Mouse (Mus musculus): ENCODE results near the gene Fryl. TPM values are rescaled to one million over a fixed set of nuclear protein-coding genes. Genes with fewer than 3 reads are reported as not detected.
A peak's percentile ranks its signal among the peaks of the same experiment; 100 is the strongest.

Fryl gene
- total RNA-seq (2021), result 10 to 100 TPM; 52.1 to 54.5 TPM

GRCm38 (mm10) chr5:73256352-73257065, at the start of gene Fryl:
Fryl (minus strand) TSS chr5:73256619.
- DNase-seq (ENCODE audit: extremely low spot score in 1 of 2, low spot score in 2 of 2), result peak; percentile 97 to 99
- intact Hi-C loops (cut with DNase I), result loop anchor here (5.0 kb wide), 1 partner anchor 124 kb away; no protein-coding TSS in a partner anchor

GRCm38 (mm10) chr5:73304507-73304906, 48.1 kb upstream of the Fryl start:
- no peak for DNase-seq (ENCODE audit: extremely low spot score in 1 of 2, low spot score in 2 of 2)
- intact Hi-C loops (cut with DNase I), result no loop called here

GRCm38 (mm10) chr5:73301601-73302307, 45.3 kb upstream of the Fryl start:
- no peak for DNase-seq (ENCODE audit: extremely low spot score in 1 of 2, low spot score in 2 of 2)
- intact Hi-C loops (cut with DNase I), result no loop called here

GRCm38 (mm10) chr5:73295916-73296315, 39.5 kb upstream of the Fryl start:
- no peak for DNase-seq (ENCODE audit: extremely low spot score in 1 of 2, low spot score in 2 of 2)
- intact Hi-C loops (cut with DNase I), result no loop called here

- no peak for DNase-seq (ENCODE audit: extremely low spot score in 1 of 2, low spot score in 2 of 2)
- intact Hi-C loops (cut with DNase I), result no loop called here
Measured at GRCm38 (mm10) chr5:73295016-73295415, 38.6 kb upstream of the Fryl start.

GRCm38 (mm10) chr5:73293458-73293827, 37.0 kb upstream of the Fryl start:
- intact Hi-C loops (cut with DNase I), result loop anchor here (2.0 to 5.0 kb wide), 2 partner anchors 39 to 89 kb away; no protein-coding TSS in a partner anchor
- no peak for DNase-seq (ENCODE audit: extremely low spot score in 1 of 2, low spot score in 2 of 2)

GRCm38 (mm10) chr5:73292502-73293457, 36.4 kb upstream of the Fryl start, which contains the start of gene Ociad1:
Ociad1 (plus strand) TSS chr5:73292784.
- intact Hi-C loops (cut with DNase I), result loop anchor here (2.0 to 5.0 kb wide), 2 partner anchors 38 to 90 kb away; no protein-coding TSS in a partner anchor
- peak; percentile 96 to 97 for DNase-seq (ENCODE audit: extremely low spot score in 1 of 2, low spot score in 2 of 2)

GRCm38 (mm10) chr5:73289900-73290299, 33.5 kb upstream of the Fryl start:
- intact Hi-C loops (cut with DNase I), result loop anchor here (5.0 kb wide), 1 partner anchor 92 kb away; no protein-coding TSS in a partner anchor
- DNase-seq (ENCODE audit: extremely low spot score in 1 of 2, low spot score in 2 of 2), result no peak

- no peak for DNase-seq (ENCODE audit: extremely low spot score in 1 of 2, low spot score in 2 of 2)
- intact Hi-C loops (cut with DNase I), result no loop called here
Measured at GRCm38 (mm10) chr5:73286603-73287002, 30.2 kb upstream of the Fryl start.

GRCm38 (mm10) chr5:73285470-73285978, 29.1 kb upstream of the Fryl start:
- no peak for DNase-seq (ENCODE audit: extremely low spot score in 1 of 2, low spot score in 2 of 2)
- intact Hi-C loops (cut with DNase I), result no loop called here

GRCm38 (mm10) chr5:73284046-73284445, 27.6 kb upstream of the Fryl start:
- intact Hi-C loops (cut with DNase I), result no loop called here
- DNase-seq (ENCODE audit: extremely low spot score in 1 of 2, low spot score in 2 of 2), result no peak

- intact Hi-C loops (cut with DNase I), result no loop called here
- DNase-seq (ENCODE audit: extremely low spot score in 1 of 2, low spot score in 2 of 2), result no peak
Measured at GRCm38 (mm10) chr5:73280567-73280850, 24.1 kb upstream of the Fryl start.

GRCm38 (mm10) chr5:73279732-73280566, 23.5 kb upstream of the Fryl start:
- intact Hi-C loops (cut with DNase I), result no loop called here
- DNase-seq (ENCODE audit: extremely low spot score in 1 of 2, low spot score in 2 of 2), result no peak

- no peak for DNase-seq (ENCODE audit: extremely low spot score in 1 of 2, low spot score in 2 of 2)
- intact Hi-C loops (cut with DNase I), result no loop called here
Measured at GRCm38 (mm10) chr5:73279190-73279589, 22.8 kb upstream of the Fryl start.

GRCm38 (mm10) chr5:73274941-73275340, 18.5 kb upstream of the Fryl start:
- no peak for DNase-seq (ENCODE audit: extremely low spot score in 1 of 2, low spot score in 2 of 2)
- intact Hi-C loops (cut with DNase I), result no loop called here

- intact Hi-C loops (cut with DNase I), result no loop called here
- DNase-seq (ENCODE audit: extremely low spot score in 1 of 2, low spot score in 2 of 2), result no peak
Measured at GRCm38 (mm10) chr5:73273171-73273570, 16.8 kb upstream of the Fryl start.

GRCm38 (mm10) chr5:73270612-73271011, 14.2 kb upstream of the Fryl start:
- intact Hi-C loops (cut with DNase I), result no loop called here
- DNase-seq (ENCODE audit: extremely low spot score in 1 of 2, low spot score in 2 of 2), result no peak

GRCm38 (mm10) chr5:73268636-73269213, 12.3 kb upstream of the Fryl start:
- intact Hi-C loops (cut with DNase I), result no loop called here
- DNase-seq (ENCODE audit: extremely low spot score in 1 of 2, low spot score in 2 of 2), result no peak
